Mouse (Mus musculus) liver, embryonic 14.5 days (tissue): ENCODE measurements around the gene Arl6. TPM values are rescaled to one million over a fixed set of nuclear protein-coding genes. Genes with fewer than 3 reads are reported as not detected.

Experiments used
- ATAC-seq: fragments of 200-750 bp; cut with Nextera tagmentation; 2 replicates; pipeline ENCODE4 v1.8.0; 2017; ENCODE audit warnings: moderate number of reproducible peaks, mild to moderate bottlenecking, moderate library complexity; ENCODE audit not compliant: insufficient read depth
- DNase-seq, 3 experiments: peaks; one replicate each; pipeline ENCODE4 v3.0.0-alpha.2; 2012 to 2013; ENCODE audit warnings: low read depth in 3 of 3, low spot score in 3 of 3
- H3K27ac ChIP-seq: fragments of 300-500 bp; sonication (generic); 2 replicates; pipeline ENCODE4 v1.5.1; 2014; ENCODE audit warnings: moderate library complexity, mild to moderate bottlenecking, control low read depth, inconsistent platforms
- H3K27me3 ChIP-seq: fragments of 300-500 bp; sonication (generic); 2 replicates; pipeline ENCODE4 v1.6.1; 2014; ENCODE audit warnings: mild to moderate bottlenecking, low read length, moderate library complexity; ENCODE audit not compliant: control insufficient read depth, insufficient read depth
- H3K36me3 ChIP-seq: fragments of 300-500 bp; sonication (generic); replicated peaks from 2 replicates; pipeline ENCODE4 v1.6.1; 2014; ENCODE audit warnings: low read depth; ENCODE audit not compliant: control insufficient read depth, insufficient read depth
- H3K4me1 ChIP-seq, 2 experiments: fragments of 200-500 bp in 1 of 2; fragments of 300-500 bp in 1 of 2; sonication (generic) in 1 of 2; replicated peaks; 2 replicates each; pipeline ENCODE4 v1.6.1; 2012 to 2014; ENCODE audit warnings: antibody characterized with exemption in 1 of 2, inconsistent platforms in 1 of 2, low read length in 1 of 2; ENCODE audit not compliant: control insufficient read depth in 2 of 2, insufficient read depth in 2 of 2
- H3K4me2 ChIP-seq: fragments of 300-500 bp; sonication (generic); 2 replicates; pipeline ENCODE4 v1.6.1; 2014; ENCODE audit warnings: low read depth, mild to moderate bottlenecking, control low read depth, moderate library complexity
- H3K4me3 ChIP-seq, 2 experiments: fragments of 200-500 bp in 1 of 2; fragments of 300-500 bp in 1 of 2; sonication (generic) in 1 of 2; 2 replicates each; pipeline ENCODE4 v1.5.1; 2012 to 2014; ENCODE audit warnings: low read depth in 2 of 2, low read length in 2 of 2, mild to moderate bottlenecking in 2 of 2, control low read depth in 1 of 2, inconsistent platforms in 1 of 2, moderate library complexity in 1 of 2; ENCODE audit not compliant: insufficient read depth in 1 of 2
- H3K9ac ChIP-seq: fragments of 300-500 bp; sonication (generic); replicated peaks from 2 replicates; pipeline ENCODE4 v1.6.1; 2014; ENCODE audit warnings: mild to moderate bottlenecking, control low read depth, moderate library complexity
- H3K9me3 ChIP-seq: fragments of 300-500 bp; sonication (generic); 2 replicates; pipeline ENCODE4 v1.6.1; 2016; ENCODE audit warnings: low read length, mixed read lengths; ENCODE audit not compliant: control insufficient read depth
- CTCF ChIP-seq: IDR thresholded peaks from 2 replicates; pipeline ENCODE4 v1.5.1; 2016; ENCODE audit warnings: antibody characterized with exemption, low read depth, control low read depth
- EP300 ChIP-seq: IDR thresholded peaks from 2 replicates; pipeline ENCODE4 v1.6.1; 2016; ENCODE audit warnings: antibody characterized with exemption, low read depth
- WGBS: fragments of 180-500 bp; shearing (Covaris S2); extraction: QIAGEN DNeasy Blood & Tissue Kit; methylation state at CpG from one replicate; pipeline ENCODE4 v1.1.7; 2014; ENCODE audit not compliant: insufficient replicate concordance; 5-methylcytosine and 5-hydroxymethylcytosine counted together
- polyA plus RNA-seq, 2 experiments: library from polyadenylated mRNA; depleted of rRNA in 1 of 2; stranded (reverse) in 1 of 2; unstranded in 1 of 2; fragments of >200 nt; fragmentation: Nextera tagmentation in 1 of 2; extraction: Ambion mirVana in 1 of 2; gene quantifications; 2 replicates each; pipeline versions ENCODE4 v1.2.1 to v1.2.3; 2012 to 2014

Arl6 gene
- polyA plus RNA-seq, 2 experiments: 1.4 to 3.1 TPM

DNA sequence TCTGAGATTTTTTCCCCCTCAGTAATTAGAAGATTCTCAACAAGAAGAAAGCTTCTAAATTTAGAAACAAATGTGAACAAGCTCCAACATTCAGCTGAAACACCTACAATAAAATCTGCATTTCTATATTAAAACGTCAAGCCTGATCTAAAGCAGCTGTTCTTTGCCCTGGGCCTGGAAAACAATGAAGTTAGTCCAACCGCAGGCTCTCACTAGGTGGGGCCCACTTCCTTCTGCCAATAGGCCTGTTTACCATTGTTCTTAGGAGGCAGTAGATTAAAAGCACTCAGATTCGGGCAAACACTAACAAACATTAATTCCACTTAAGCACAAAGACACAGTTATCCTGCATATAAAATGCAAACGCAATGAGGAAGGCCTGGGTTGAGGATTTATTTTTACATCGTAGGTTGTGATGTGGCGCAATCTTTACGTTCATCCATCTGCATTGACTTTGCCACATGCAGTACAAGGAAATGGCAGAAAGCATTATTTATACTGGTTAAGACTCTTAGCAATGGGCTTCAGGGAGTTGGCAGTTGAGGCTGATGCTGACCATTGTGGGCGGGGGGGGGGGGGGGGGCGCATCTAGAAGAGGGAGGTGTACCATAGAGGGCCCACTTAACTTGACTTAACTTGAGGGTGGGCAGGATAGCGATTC is 71.3 kb downstream of the Arl6 start:
- H3K27ac ChIP-seq: no peak overlapping the region
- H3K4me1 ChIP-seq: no peaks in the 10 kb centered on the region
- H3K4me3 ChIP-seq: no peak overlapping the region
- no peak overlapping the region for H3K4me2 ChIP-seq
- no peak for ATAC-seq
- no peak overlapping the region for H3K9ac ChIP-seq
- H3K27me3 ChIP-seq: no peaks in the 10 kb centered on the region
- TF ChIP-seq EP300: no peak
- TF ChIP-seq CTCF: no peak
- DNase-seq: no peak
- WGBS: 44% methylated on average over 10 of the region's 10 CpGs
- no peaks in the 10 kb centered on the region for H3K9me3 ChIP-seq
- H3K36me3 ChIP-seq: no peaks in the 10 kb centered on the region

DNA sequence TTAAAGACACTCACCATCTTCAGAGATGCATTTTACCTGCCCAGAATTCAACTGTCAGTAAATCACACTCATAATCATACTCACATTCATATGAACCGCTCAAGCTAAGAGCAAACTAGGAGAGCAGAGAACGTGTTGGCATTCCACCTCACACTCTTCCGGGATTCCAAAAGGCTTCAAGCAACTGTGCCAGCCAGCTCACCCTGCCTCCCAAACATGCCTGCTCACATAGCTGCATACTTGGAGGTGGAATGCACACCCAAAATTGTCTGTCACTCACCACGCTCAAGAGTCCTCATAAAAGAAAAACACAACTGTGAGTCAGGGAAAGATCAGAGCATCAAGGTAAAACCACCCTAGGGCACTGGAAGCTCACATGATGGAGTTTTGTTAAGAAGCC is 72.8 kb downstream of the Arl6 start:
- Histone ChIP-seq H3K4me1 (no peaks in the 10 kb centered on the region), H3K36me3 (no peaks in the 10 kb centered on the region), H3K4me3 (no peak overlapping the region), H3K27me3 (no peaks in the 10 kb centered on the region), H3K27ac (no peak overlapping the region), H3K9me3 (no peaks in the 10 kb centered on the region), H3K4me2 (no peak overlapping the region), H3K9ac (no peak overlapping the region)
- ATAC-seq (no peak), DNase-seq (no peak)
- 72% methylated on average over 4 of the region's 4 CpGs for WGBS
- no peak for TF ChIP-seq EP300
- TF ChIP-seq CTCF: no peak

DNA sequence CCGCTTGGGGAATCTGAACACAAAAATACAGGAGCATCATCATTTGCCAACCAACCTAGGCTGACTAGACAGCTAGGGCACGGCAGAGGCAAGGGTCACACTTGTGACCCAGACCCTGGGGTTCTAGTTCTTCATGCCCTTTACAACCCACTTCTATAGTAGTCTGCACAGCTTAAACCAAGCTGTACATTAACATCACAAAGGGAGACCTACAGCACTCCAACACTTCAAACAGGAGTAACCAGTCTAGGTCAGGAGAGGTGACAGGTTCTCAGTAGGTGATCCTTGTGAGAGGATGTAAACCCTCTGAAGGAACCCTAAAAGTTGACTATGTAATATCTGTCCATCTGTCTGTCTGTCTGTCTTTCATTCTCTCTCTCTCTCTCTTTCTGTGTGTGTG is 73.6 kb downstream of the Arl6 start:
- DNase-seq: no peak
- H3K4me2 ChIP-seq: no peak overlapping the region
- no peak for ATAC-seq
- H3K4me1 ChIP-seq: no peaks in the 10 kb centered on the region
- no peaks in the 10 kb centered on the region for H3K9me3 ChIP-seq
- no peak for TF ChIP-seq EP300
- TF ChIP-seq CTCF: no peak
- WGBS: 64% methylated on average over 2 of the region's 2 CpGs
- H3K36me3 ChIP-seq: no peaks in the 10 kb centered on the region
- no peak overlapping the region for H3K27ac ChIP-seq
- no peak overlapping the region for H3K9ac ChIP-seq
- H3K4me3 ChIP-seq: no peak overlapping the region
- no peaks in the 10 kb centered on the region for H3K27me3 ChIP-seq

DNA sequence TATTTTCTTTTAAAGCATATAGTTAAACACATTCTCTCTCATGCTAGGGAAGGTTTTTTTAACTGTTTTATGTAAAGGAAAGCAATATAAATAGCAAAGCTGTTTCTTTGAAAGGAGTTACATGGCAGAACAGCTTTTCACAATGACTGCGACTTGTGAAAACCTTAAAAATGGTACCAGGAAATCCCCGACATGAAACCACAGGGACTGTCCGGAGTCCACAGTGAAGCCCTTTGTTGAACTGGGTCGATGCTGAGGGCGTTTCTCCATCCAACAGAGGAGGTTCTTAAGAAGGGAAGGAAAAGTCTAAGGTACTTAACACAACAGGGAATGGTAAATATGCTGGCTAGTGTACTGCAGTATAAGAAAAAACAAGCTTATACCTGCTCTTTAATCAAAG is 75.2 kb downstream of the Arl6 start:
- ATAC-seq: no peak
- Histone ChIP-seq H3K4me2 (no peak overlapping the region), H3K27me3 (no peaks in the 10 kb centered on the region), H3K9me3 (no peaks in the 10 kb centered on the region), H3K4me1 (no peaks in the 10 kb centered on the region), H3K4me3 (no peak overlapping the region), H3K27ac (no peak overlapping the region), H3K36me3 (no peaks in the 10 kb centered on the region), H3K9ac (no peak overlapping the region)
- WGBS: 60% methylated on average over 5 of the region's 5 CpGs
- no peak for DNase-seq
- TF ChIP-seq CTCF: no peak
- TF ChIP-seq EP300: no peak

Other genes starting within 250 kb of the Arl6 start
- not detected in 2 replicates for gene Gabrr3, start 232.1 kb downstream of the Arl6 start, polyA plus RNA-seq (2012; rRNA removed)
- gene Gabrr3, start 232.1 kb downstream of the Arl6 start, polyA plus RNA-seq (2014; fragmentation: Nextera tagmentation; extraction: Ambion mirVana): not detected in 2 replicates
- 3.9 and 7.6 TPM in 2 replicates for gene Riox2, start 167.6 kb downstream of the Arl6 start, polyA plus RNA-seq (2012; rRNA removed)
- gene Riox2, start 167.6 kb downstream of the Arl6 start, polyA plus RNA-seq (2014; fragmentation: Nextera tagmentation; extraction: Ambion mirVana): 15.3 and 15.8 TPM in 2 replicates
- 0.35 and 0.55 TPM in 2 replicates for gene Crybg3, start 38.4 kb downstream of the Arl6 start, polyA plus RNA-seq (2012; rRNA removed)
- gene Crybg3, start 38.4 kb downstream of the Arl6 start, polyA plus RNA-seq (2014; fragmentation: Nextera tagmentation; extraction: Ambion mirVana): 0.75 and 0.86 TPM in 2 replicates